Mouse (Mus musculus): ENCODE measurements around the gene Btbd9.

Btbd9 gene

DNA sequence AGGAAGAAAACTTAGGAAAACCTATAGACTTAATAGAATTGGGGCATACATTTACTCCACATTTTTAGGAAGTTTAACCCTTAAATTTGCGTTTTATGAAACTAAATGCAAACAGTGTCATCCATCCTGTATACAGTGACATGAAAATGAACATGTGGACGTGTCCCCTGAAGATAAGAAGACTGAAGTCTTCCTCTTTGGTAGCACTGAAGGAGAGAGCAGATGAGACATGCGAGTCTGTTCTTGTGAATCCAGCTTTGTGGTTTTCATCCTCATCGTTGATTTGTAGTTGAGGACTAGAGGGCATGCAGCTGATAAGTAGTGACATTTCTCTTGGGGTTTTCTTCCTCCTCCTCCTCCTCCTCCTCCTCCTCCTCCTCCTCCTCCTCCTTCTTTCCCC lies 394.7 kb downstream of the Btbd9 start:
- DNase-seq (ENCODE audit: low read depth, low spot score) = no peak

DNA sequence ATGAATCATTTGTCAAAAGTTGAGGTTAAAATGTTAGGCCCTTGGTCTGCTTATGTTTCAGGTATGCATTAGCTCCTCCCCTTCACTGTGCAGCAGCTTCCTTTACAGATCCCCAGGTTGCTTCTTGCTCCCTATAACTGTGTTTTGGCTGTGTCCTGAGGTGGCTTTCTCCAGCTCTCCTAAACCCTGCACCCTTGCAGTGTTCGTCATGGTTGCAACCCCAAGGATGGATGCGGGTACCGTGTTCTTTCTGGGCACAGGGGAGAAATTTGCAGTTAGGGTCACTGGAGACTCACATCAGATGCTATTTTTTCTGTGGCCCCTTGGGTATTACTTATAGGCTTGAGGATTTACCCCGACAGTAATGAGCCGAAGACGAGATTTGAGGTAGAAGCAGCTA lies 396.1 kb downstream of the Btbd9 start:
- no peak for DNase-seq (ENCODE audit: low read depth, low spot score)

DNA sequence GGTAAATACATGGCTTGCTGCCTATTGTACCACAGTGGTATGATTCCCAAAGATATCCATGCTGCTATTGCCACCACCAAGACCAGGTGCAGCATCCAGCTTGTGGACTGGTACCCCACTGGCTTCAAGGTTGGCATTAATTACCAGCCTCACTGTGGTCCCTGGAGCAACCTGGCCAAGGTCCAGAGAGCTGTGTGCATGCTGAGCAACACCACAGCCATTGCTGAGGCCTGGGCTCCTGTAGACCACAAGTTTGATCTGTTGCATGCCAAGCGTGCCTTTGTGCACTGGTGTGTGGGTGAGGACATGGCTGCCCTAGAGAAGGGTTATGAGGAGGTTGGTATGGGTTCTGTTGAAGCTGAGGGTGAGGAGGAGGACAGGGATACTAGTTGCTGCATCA lies 397.9 kb downstream of the Btbd9 start:
- no peak for DNase-seq (ENCODE audit: low read depth, low spot score)

DNA sequence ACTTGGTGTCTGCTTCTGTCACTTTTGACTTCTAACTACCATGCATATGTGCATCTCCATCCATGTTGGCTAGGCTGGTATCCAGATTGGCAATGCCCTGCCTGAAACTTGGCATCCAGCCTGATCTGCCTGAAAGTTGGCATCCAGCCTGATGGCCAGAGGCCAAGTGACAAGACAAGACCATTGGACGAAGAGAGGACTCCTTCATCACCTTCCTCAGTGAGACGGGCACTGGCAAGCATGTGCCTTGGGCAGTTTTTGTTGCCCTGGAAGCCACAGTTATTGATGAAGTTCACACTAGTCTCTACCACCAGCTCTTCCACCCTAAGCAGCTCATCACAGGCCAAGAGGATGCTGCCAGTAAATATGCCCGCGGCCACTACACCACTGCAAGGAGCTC lies 398.9 kb downstream of the Btbd9 start:
- DNase-seq (ENCODE audit: low read depth, low spot score) = no peak
